ENCODE assay signal across 9 mouse cellular contexts in genomic region chr6:103511972-103512565, GRCm38 (mm10). TPM values are rescaled to one million over a fixed set of nuclear protein-coding genes. Genes with fewer than 3 reads are reported as not detected.
DNase-seq lines count a peak whose midpoint lies in the region; ATAC-seq and TF ChIP-seq lines count a peak whose summit lies in the region.
"Had no signal": no experiment of that assay in that cellular context is flagged by ENCODE, and none has a peak within 500 bp of the region (broad histone marks: within the 10 kb centered on the region; RNA-seq: fewer than 3 reads in every experiment).

No protein-coding gene starts in this region.

- WGBS in bone marrow, adult 2 months: 2% methylated on average over 29 of the region's 29 CpGs
- WGBS in embryonic facial prominence, embryonic 14.5 days: 2% methylated on average over 29 of the region's 29 CpGs
- WGBS in intestine, embryonic 14.5 days: under 1% methylated on average over 29 of the region's 29 CpGs
- WGBS in midbrain, postnatal 0 days: 1% methylated on average over 29 of the region's 29 CpGs
- 3% methylated on average over 29 of the region's 29 CpGs for WGBS in thymus, adult 2 months

- TF ChIP-seq CTCF in bone marrow, adult 2 months (IDR thresholded peaks at IDR 0.05; ENCODE audit: control insufficient read depth, insufficient read depth, low read length): no peak
- peak; percentile 55 for TF ChIP-seq CTCF in midbrain, postnatal 0 days (IDR thresholded peaks at IDR 0.05)
- TF ChIP-seq CTCF in thymus, adult 2 months (IDR thresholded peaks at IDR 0.05; ENCODE audit: borderline replicate concordance, control insufficient read depth, extremely low read depth, insufficient read depth, low read length, poor library complexity): no peak

- H3K27ac ChIP-seq in ES-E14 (ENCODE audit: insufficient read depth, low read depth, low read length, poor library complexity, severe bottlenecking): no peak overlapping the region
- H3K27ac ChIP-seq in bone marrow, adult 2 months (ENCODE audit: control insufficient read depth, insufficient read depth, low read depth, low read length, poor library complexity): no peak overlapping the region
- H3K27ac ChIP-seq in embryonic facial prominence, embryonic 14.5 days (replicated peaks; ENCODE audit: low read depth, low read length): no peak overlapping the region
- no peak overlapping the region for H3K27ac ChIP-seq in intestine, embryonic 14.5 days (ENCODE audit: low read depth)
- H3K27ac ChIP-seq in midbrain, postnatal 0 days (ENCODE audit: low read depth, low read length): peak overlapping the region; percentile 96
- H3K27ac ChIP-seq in thymus, adult 2 months (ENCODE audit: control insufficient read depth, insufficient read depth, low read length): no peak overlapping the region
- H3K27ac ChIP-seq: heart, adult 2 months had no signal

- H3K9ac ChIP-seq in ES-E14 (ENCODE audit: insufficient read depth, low read depth, low read length, poor library complexity, severe bottlenecking): no peak overlapping the region
- H3K9ac ChIP-seq in embryonic facial prominence, embryonic 14.5 days (ENCODE audit: low read depth, low read length): peak overlapping the region; percentile 43; the same call in 1 of the 2 replicates
- 0 out of 2 replicates have a peak overlapping the region, but pooled peaks have one; percentile 2 for H3K9ac ChIP-seq in intestine, embryonic 14.5 days (ENCODE audit: low read length)
- H3K9ac ChIP-seq in midbrain, postnatal 0 days (replicated peaks; ENCODE audit: low read length, poor library complexity, severe bottlenecking): peak overlapping the region; percentile 83

- no peaks in the 10 kb centered on the region for H3K36me3 ChIP-seq in ES-E14 (ENCODE audit: control insufficient read depth, insufficient read depth, low read length, poor library complexity, severe bottlenecking)
- H3K36me3 ChIP-seq in embryonic facial prominence, embryonic 14.5 days (ENCODE audit: control insufficient read depth, insufficient read depth, low read length): no peaks in the 10 kb centered on the region
- H3K36me3 ChIP-seq in intestine, embryonic 14.5 days (ENCODE audit: control insufficient read depth, insufficient read depth, low read length): no peaks in the 10 kb centered on the region
- no peaks in the 10 kb centered on the region for H3K36me3 ChIP-seq in midbrain, postnatal 0 days (ENCODE audit: insufficient read depth, low read length)
- H3K36me3 ChIP-seq in thymus, adult 2 months (ENCODE audit: control insufficient read depth, insufficient read depth, low read length): no peaks in the 10 kb centered on the region

- peak overlapping the region; percentile 50 to 62 for H3K4me3 ChIP-seq in ES-E14 (ENCODE audit: insufficient read depth in 1 of 2, low read depth in 1 of 2, low read length in 2 of 2, poor library complexity in 1 of 2, severe bottlenecking in 1 of 2)
- H3K4me3 ChIP-seq in bone marrow, adult 2 months (replicated peaks; ENCODE audit: control insufficient read depth, low read depth, low read length): peak overlapping the region; percentile 21
- H3K4me3 ChIP-seq in embryonic facial prominence, embryonic 14.5 days (ENCODE audit: low read depth, low read length): peak overlapping the region; percentile 40
- H3K4me3 ChIP-seq in intestine, embryonic 14.5 days (ENCODE audit: low read depth, low read length): peak overlapping the region; percentile 29
- H3K4me3 ChIP-seq in midbrain, postnatal 0 days (ENCODE audit: low read depth, low read length): peak overlapping the region; percentile 73
- peak overlapping the region; percentile 42 for H3K4me3 ChIP-seq in thymus, adult 2 months (ENCODE audit: control insufficient read depth, insufficient read depth, low read length)
- H3K4me3 ChIP-seq: heart, adult 2 months had no signal

- peak; percentile 49 for DNase-seq in ES-E14 (ENCODE audit: low read depth, low spot score)
- peak; percentile 38 for DNase-seq in embryonic facial prominence, embryonic 14.5 days (ENCODE audit: low spot score)
- peak; percentile 68 for DNase-seq in intestine, embryonic 14.5 days (ENCODE audit: low spot score)
- DNase-seq in left cerebral cortex, postnatal 14 days (ENCODE audit: low spot score in 2 of 2): peak; percentile 79 to 80
- peak; percentile 92 for DNase-seq in midbrain, postnatal 0 days (ENCODE audit: low spot score)
- peak; percentile 45 for DNase-seq in thymus, adult 2 months
- DNase-seq in c-Kit-positive CD71-positive TER-119-positive erythroid progenitor cells, embryonic 14.5 days (ENCODE audit: low spot score): no peak

- peak overlapping the region; percentile 57 for H3K4me2 ChIP-seq in embryonic facial prominence, embryonic 14.5 days (ENCODE audit: low read depth, low read length)
- peak overlapping the region; percentile 48 for H3K4me2 ChIP-seq in intestine, embryonic 14.5 days (ENCODE audit: low read length)
- peak overlapping the region; percentile 64 for H3K4me2 ChIP-seq in midbrain, postnatal 0 days (ENCODE audit: low read depth, low read length, poor library complexity, severe bottlenecking)

- in situ Hi-C loops in ES-E14 (cut with MboI; ENCODE audit: low sequenced_read_pairs in 2 of 2, unreplicated experiment in 2 of 2): no loop called here

- peaks cover 45% of the 10 kb centered on the region for H3K27me3 ChIP-seq in embryonic facial prominence, embryonic 14.5 days (replicated peaks; ENCODE audit: control insufficient read depth, insufficient read depth, low read length)
- H3K27me3 ChIP-seq in intestine, embryonic 14.5 days (replicated peaks; ENCODE audit: control insufficient read depth, insufficient read depth, low read length): peaks cover 46% of the 10 kb centered on the region
- no peaks in the 10 kb centered on the region for H3K27me3 ChIP-seq in midbrain, postnatal 0 days (ENCODE audit: insufficient read depth, low read length)
- H3K27me3 ChIP-seq in thymus, adult 2 months (ENCODE audit: control insufficient read depth, insufficient read depth, low read length): no peaks in the 10 kb centered on the region; the same call in 1 of the 2 replicates

- no peak for TF ChIP-seq POLR2A in bone marrow, adult 2 months (IDR thresholded peaks at IDR 0.05; ENCODE audit: borderline replicate concordance, control insufficient read depth, low read depth, low read length)
- TF ChIP-seq POLR2A in thymus, adult 2 months (IDR thresholded peaks at IDR 0.05; ENCODE audit: control insufficient read depth, extremely low read depth, insufficient read depth, low read length, poor library complexity): no peak

- ATAC-seq in embryonic facial prominence, embryonic 14.5 days (ENCODE audit: low read depth): peak; percentile 76
- ATAC-seq in intestine, embryonic 14.5 days (replicated peaks; ENCODE audit: low FRiP score, low TSS enrichment, low read depth): peak; percentile 56; the same call in 1 of the 2 replicates
- ATAC-seq in midbrain, postnatal 0 days (ENCODE audit: low FRiP score): peak; percentile 88

- intact Hi-C loops in left cerebral cortex, postnatal 14 days (cut with DNase I): loop anchor here (2.0 kb wide), 2 partner anchors 171 to 205 kb away; no protein-coding TSS in a partner anchor

- H3K9me3 ChIP-seq in ES-E14 (ENCODE audit: control insufficient read depth, insufficient read depth, low read depth, low read length): no peaks in the 10 kb centered on the region
- no peaks in the 10 kb centered on the region for H3K9me3 ChIP-seq in embryonic facial prominence, embryonic 14.5 days (ENCODE audit: control insufficient read depth, low read length)
- no peaks in the 10 kb centered on the region for H3K9me3 ChIP-seq in intestine, embryonic 14.5 days (ENCODE audit: control insufficient read depth, low read length)
- H3K9me3 ChIP-seq in midbrain, postnatal 0 days (ENCODE audit: low read length): no peaks in the 10 kb centered on the region

- no peaks in the 10 kb centered on the region for H3K4me1 ChIP-seq in ES-E14 (ENCODE audit: control insufficient read depth in 2 of 2, insufficient read depth in 2 of 2, low read length in 2 of 2, poor library complexity in 1 of 2)
- H3K4me1 ChIP-seq in bone marrow, adult 2 months (ENCODE audit: control insufficient read depth, insufficient read depth, low read length): no peaks in the 10 kb centered on the region
- H3K4me1 ChIP-seq in embryonic facial prominence, embryonic 14.5 days (ENCODE audit: control insufficient read depth, insufficient read depth, low read length): peaks cover 2% of the 10 kb centered on the region; the same call in 1 of the 2 replicates
- no peaks in the 10 kb centered on the region; the same call in 1 of the 2 replicates for H3K4me1 ChIP-seq in intestine, embryonic 14.5 days (replicated peaks; ENCODE audit: control insufficient read depth, insufficient read depth, low read length)
- peaks cover 5% of the 10 kb centered on the region; the same call in 1 of the 2 replicates for H3K4me1 ChIP-seq in midbrain, postnatal 0 days (ENCODE audit: insufficient read depth, low read length)
- H3K4me1 ChIP-seq in thymus, adult 2 months (replicated peaks; ENCODE audit: control insufficient read depth, insufficient read depth, low read length): peaks cover 18% of the 10 kb centered on the region

TF ChIP-seq in ES-E14, 5 proteins besides CTCF, POLR2A, EP300 and RAD21:
- TF ChIP-seq HCFC1 (IDR thresholded peaks at IDR 0.05; ENCODE audit: borderline replicate concordance, insufficient read depth, low read length) (no peak), ZC3H11A (IDR thresholded peaks at IDR 0.05; ENCODE audit: borderline replicate concordance, low read depth, low read length) (no peak), MAFK (IDR thresholded peaks at IDR 0.05; ENCODE audit: insufficient read depth, low read depth, low read length) (no peak), CHD2 (IDR thresholded peaks at IDR 0.05; ENCODE audit: low read depth, low read length) (no peak), ZNF384 (IDR thresholded peaks at IDR 0.05; ENCODE audit: low read depth, low read length) (no peak)
TF ChIP-seq in ES-E14: peak in this region for 0.

RNA-seq across cellular contexts. Expression of gene Chl1, which starts 1.7 kb away (rescaled TPM):
- total RNA-seq in ES-E14 (2012; rRNA removed): 0.16 and 0.22 TPM in 2 replicates
- 0.22 and 0.27 TPM in 2 replicates for polyA plus RNA-seq in bone marrow, adult 2 months (2011; ENCODE audit: insufficient read depth, insufficient read length, low replicate concordance, missing spikeins)
- 4.7 and 5.5 TPM in 2 replicates for polyA plus RNA-seq in embryonic facial prominence, embryonic 14.5 days (2014; fragmentation: Nextera tagmentation; extraction: Ambion mirVana)
- 4.3 and 4.9 TPM in 2 replicates for polyA plus RNA-seq in intestine, embryonic 14.5 days (2014; fragmentation: Nextera tagmentation; extraction: Ambion mirVana)
- total RNA-seq in left cerebral cortex, postnatal 14 days (2021): 100 to 1,000 TPM; 164 to 170 TPM
- 300 and 376 TPM in 2 replicates for total RNA-seq in midbrain, postnatal 0 days (2014; rRNA removed)
- 216 and 224 TPM in 2 replicates for polyA plus RNA-seq in midbrain, postnatal 0 days (2015; fragmentation: Nextera tagmentation; extraction: Ambion mirVana)
- polyA plus RNA-seq in thymus, adult 2 months (2012; rRNA removed): 0.63 and 0.82 TPM in 2 replicates

Comparison
In these comparisons a context has a peak if more than half of its experiments do, and no peak if none do; other contexts are left out.
1. H3K4me3 ChIP-seq: peak in every context shown above with its lines; median percentile 73 in midbrain, postnatal 0 days; 56 in ES-E14; 42 in thymus, adult 2 months; 40 in embryonic facial prominence, embryonic 14.5 days; 29 in intestine, embryonic 14.5 days; 21 in bone marrow, adult 2 months.
2. RNA of gene Chl1, which starts 1.7 kb away (polyA plus RNA-seq): 216 to 224 TPM in midbrain, postnatal 0 days; 4.7 to 5.5 TPM in embryonic facial prominence, embryonic 14.5 days, 4.3 to 4.9 TPM in intestine, embryonic 14.5 days, 0.63 to 0.82 TPM in thymus, adult 2 months and 0.22 to 0.27 TPM in bone marrow, adult 2 months; every median in the first group is over 10 times any median in the second.
3. Peak in every context shown above with its lines, with median percentiles within 50 percentile points of each other: ATAC-seq and H3K4me2 ChIP-seq.